Comparison of ENCODE assay signal across 20 mouse cellular contexts in the genomic region with DNA sequence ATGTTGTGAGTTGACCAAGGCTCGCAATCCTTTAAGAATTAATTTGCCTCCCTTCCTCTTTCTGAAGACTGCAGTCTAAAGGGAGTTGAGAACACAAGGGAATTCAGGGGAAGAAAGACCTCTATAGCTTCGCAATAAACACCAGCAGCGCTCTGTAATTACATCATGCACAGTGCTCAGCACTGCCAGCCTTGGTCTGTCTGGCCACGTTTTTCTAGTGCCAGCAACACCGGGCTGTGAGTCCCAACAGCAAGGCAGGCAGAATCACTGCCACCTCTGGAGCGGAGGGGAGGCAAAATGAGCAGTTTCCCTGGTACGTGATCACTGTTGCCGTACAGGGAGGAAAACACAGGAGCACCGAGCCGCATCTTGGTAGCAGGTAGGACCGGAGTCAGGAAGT.
DNase-seq lines count a peak whose midpoint lies in the region; ATAC-seq and TF ChIP-seq lines count a peak whose summit lies in the region.
"Had no signal": no experiment of that assay in that cellular context is flagged by ENCODE, and none has a peak within 500 bp of the region (broad histone marks: within the 10 kb centered on the region; RNA-seq: fewer than 3 reads in every experiment).

No protein-coding gene starts in this region.

- peaks cover 35% of the 10 kb centered on the region for H3K4me1 ChIP-seq in heart, embryonic 16.5 days (ENCODE audit: control insufficient read depth, insufficient read depth, low read length)
- H3K4me1 ChIP-seq: neural tube, embryonic 12.5 days had no signal

- no peaks in the 10 kb centered on the region for H3K27me3 ChIP-seq in heart, embryonic 16.5 days (ENCODE audit: control insufficient read depth, insufficient read depth, low read length)
- H3K27me3 ChIP-seq: midbrain, embryonic 12.5 days; neural tube, embryonic 12.5 days had no signal

- DNase-seq in frontal cortex, postnatal 10 days (ENCODE audit: low spot score in 2 of 2): no peak
- no peak for DNase-seq in heart, postnatal 10 days
- DNase-seq in left cerebral cortex, adult 2 months (ENCODE audit: extremely low spot score in 1 of 2, low spot score in 2 of 2): no peak
- no peak for DNase-seq in left cerebral cortex, adult 9 months (ENCODE audit: low spot score in 2 of 2)
- DNase-seq in gastrocnemius, postnatal 25 days: no peak
- DNase-seq: cerebellum, postnatal 14 days; embryo, embryonic 11 days; gastrocnemius, postnatal 36 days; kidney, postnatal 36 days; liver; thymus, postnatal 14 days had no signal

- ATAC-seq in frontal cortex, adult (ENCODE audit: low TSS enrichment): peak; percentile 53
- no peak for ATAC-seq in heart, embryonic 16.5 days (replicated peaks; ENCODE audit: extremely low read depth, insufficient read depth, low FRiP score)
- ATAC-seq: hindbrain, postnatal 0 days; intestine, postnatal 0 days; lung, postnatal 0 days had no signal

- H3K4me3 ChIP-seq in heart, embryonic 16.5 days (ENCODE audit: low read length): no peak overlapping the region
- H3K4me3 ChIP-seq in left cerebral cortex, adult 2 months: no peak overlapping the region
- H3K4me3 ChIP-seq: forebrain, embryonic 10.5 days; hindbrain, embryonic 10.5 days; midbrain, embryonic 12.5 days; neural tube, embryonic 12.5 days had no signal

- H3K36me3 ChIP-seq in heart, embryonic 16.5 days (ENCODE audit: control insufficient read depth, insufficient read depth): peaks cover 31% of the 10 kb centered on the region

- H3K9ac ChIP-seq in heart, embryonic 16.5 days (ENCODE audit: low read length): peak overlapping the region; percentile 30; the same call in 1 of the 2 replicates
- H3K9ac ChIP-seq: midbrain, embryonic 12.5 days; neural tube, embryonic 12.5 days had no signal

- H3K9me3 ChIP-seq in heart, embryonic 16.5 days (replicated peaks; ENCODE audit: control insufficient read depth, low read length): no peaks in the 10 kb centered on the region
- H3K9me3 ChIP-seq: forebrain, embryonic 10.5 days; hindbrain, embryonic 10.5 days; midbrain, embryonic 12.5 days; neural tube, embryonic 12.5 days had no signal

- peak overlapping the region; percentile 77 for H3K27ac ChIP-seq in heart, embryonic 16.5 days (ENCODE audit: low read length)
- H3K27ac ChIP-seq in left cerebral cortex, adult 2 months: peak overlapping the region; percentile 81
- H3K27ac ChIP-seq: hindbrain, embryonic 10.5 days; hindbrain, postnatal 0 days; midbrain, embryonic 12.5 days; neural tube, embryonic 12.5 days had no signal

- WGBS in heart, embryonic 16.5 days: 63% methylated on average over 11 of the region's 11 CpGs

- TF ChIP-seq CTCF in left cerebral cortex, adult 2 months (IDR thresholded peaks at IDR 0.05): no peak

- H3K4me2 ChIP-seq in heart, embryonic 16.5 days (ENCODE audit: low read depth, low read length): no peak overlapping the region
- H3K4me2 ChIP-seq: midbrain, embryonic 12.5 days; neural tube, embryonic 12.5 days had no signal

- intact Hi-C loops in heart, postnatal 10 days (cut with DNase I): loop anchor here (5.0 kb wide), 1 partner anchor 83 kb away; no protein-coding TSS in a partner anchor
- intact Hi-C loops in left cerebral cortex, adult 2 months (cut with DNase I): loop anchor here (10.0 kb wide), 1 partner anchor 311 kb away; no protein-coding TSS in a partner anchor
